Mouse (Mus musculus) heart, postnatal 10 days (tissue): ENCODE measurements around the gene Zfp628. TPM values are rescaled to one million over a fixed set of nuclear protein-coding genes. Genes with fewer than 3 reads are reported as not detected.
"Not testable (repeated sequence)": the region's sequence is repeated elsewhere in the genome, so short reads cannot be mapped to it uniquely, and the experiment has no call there.

Experiments
- DNase-seq, 2 experiments: peaks; one replicate each; pipeline ENCODE4 v3.0.0; 2021
- intact Hi-C: fragments of 180-260 bp; cut with DNase I; formaldehyde crosslinking; loops from one replicate; pipeline ENCODE4 v1.15.1; 2025
- total RNA-seq, 2 experiments: library from RNA; stranded (reverse); gene quantifications; 2 replicates each; pipeline ENCODE4 v1.2.3; 2021

The Zfp628 gene
- 10 to 100 TPM; 11.8 to 13.8 TPM for total RNA-seq

DNA sequence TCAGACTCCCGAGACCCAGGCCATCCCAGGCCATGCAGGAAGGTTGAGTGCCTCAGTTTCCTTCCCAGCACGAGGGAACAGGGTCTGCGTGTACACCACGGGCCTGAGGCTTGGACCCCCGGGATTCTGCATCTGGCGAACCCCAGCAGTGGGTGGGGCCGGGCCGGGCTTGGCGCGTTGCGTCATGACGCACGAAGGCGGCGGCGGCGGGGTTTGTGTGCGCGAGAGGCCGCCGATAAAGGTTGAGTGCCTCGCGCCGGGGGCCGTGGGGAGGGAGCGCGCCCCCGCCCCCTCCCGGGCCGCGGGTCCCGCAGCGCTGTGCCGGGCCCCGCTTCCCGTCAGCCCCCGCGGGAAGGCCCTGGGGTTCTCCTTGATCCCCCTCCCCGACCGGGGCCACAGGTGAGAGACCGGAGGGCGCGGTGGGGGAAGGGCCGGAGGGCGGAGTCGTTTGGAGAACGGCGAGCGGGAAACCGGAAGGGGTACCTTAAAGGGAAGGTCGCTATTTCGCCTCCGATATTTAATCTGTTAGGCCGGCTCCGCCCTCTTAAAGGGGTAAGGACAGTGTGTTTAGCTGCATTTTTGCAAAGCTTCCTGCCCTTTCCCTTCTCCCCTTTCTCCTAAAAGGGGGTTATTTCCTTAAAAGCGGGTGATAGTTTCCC is at the start of gene Zfp628:
TSS of gene Zfp628 (plus strand) at position 211 of the 659 bp plus-strand sequence.
- intact Hi-C loops, result loop anchor here (5.0 kb wide), 1 partner anchor 103 kb away; the partner anchor contains the start of gene Ube2s

DNA sequence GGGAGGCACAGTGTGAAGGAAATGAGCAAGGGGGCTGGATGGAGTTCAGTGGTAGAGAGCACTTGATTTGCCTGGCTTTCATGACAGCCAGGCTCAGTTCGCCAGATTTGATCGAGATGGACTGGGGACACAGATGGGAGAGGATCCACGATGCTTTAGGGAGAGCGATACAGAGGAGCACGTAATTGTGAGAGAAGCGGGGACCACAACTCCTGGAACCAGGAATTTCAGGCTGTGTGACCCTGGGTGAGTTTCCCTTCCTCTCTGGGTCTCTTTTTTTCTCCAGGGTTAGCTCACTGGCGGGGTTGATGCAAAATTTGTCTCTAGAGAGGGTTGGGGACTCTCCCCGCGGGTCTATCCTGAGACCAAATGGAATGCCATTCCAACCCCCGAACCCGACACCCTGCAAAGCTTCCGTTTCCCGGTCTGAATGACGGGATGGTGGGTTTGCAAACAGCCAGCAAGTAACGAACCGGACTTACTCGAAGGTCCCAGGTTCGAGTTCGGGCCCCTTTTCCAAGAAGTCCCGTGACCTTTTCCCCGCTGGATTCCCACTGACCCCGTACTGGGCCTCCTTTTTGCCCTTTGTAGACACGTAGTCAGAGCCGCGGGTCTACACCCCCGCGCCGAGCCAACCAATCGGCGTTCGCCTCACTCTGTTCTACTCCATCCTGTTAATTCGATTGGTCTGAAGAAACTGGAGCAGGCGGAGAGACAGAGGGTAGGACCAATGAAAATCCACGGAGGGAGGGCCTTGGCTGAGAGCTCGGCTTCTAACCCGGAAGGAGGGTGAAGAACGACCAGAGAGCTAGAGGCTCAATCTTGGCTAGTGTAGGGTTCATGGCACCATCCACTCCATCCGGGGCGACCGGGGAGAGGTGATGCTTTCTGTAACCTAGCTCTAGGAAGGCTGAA is 49.2 kb upstream of the Zfp628 start:
- peak; percentile 99 for DNase-seq
- intact Hi-C loops, result loop anchor here (2.0 kb wide), 1 partner anchor 73 kb away; no protein-coding TSS in a partner anchor

More for the DNA sequence above, at the start of gene Zfp628:
- DNase-seq, result peak; percentile 97 to 98

DNA sequence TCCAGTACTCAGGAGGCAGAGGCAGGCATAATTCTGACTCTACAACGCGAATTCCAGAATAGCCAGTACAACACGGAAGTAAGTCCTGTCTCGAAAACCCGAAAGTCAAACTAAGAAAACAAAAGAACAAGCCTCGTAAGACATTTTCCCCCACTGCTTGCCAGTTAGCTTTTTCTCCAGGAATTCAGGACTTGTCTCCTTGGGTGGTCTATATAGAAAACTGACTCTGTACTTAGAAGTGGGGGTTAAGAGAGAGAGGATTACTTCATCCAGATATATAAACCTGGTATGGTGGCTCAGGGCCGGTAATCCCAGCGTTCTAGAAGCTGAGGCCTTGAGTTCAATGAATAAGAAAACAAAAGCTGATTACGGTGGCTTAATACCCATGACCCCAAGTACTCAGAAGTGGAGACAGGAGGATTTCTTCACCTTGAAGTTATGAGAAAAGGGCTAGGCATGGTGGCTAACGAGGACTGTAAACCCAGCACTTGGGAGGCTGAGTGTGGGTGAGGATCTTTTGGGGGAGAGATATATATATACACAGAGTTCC is 48.3 kb upstream of the Zfp628 start:
- intact Hi-C loops, result loop anchor here (2.0 kb wide), 1 partner anchor 72 kb away; no protein-coding TSS in a partner anchor
- DNase-seq, result no peak

DNA sequence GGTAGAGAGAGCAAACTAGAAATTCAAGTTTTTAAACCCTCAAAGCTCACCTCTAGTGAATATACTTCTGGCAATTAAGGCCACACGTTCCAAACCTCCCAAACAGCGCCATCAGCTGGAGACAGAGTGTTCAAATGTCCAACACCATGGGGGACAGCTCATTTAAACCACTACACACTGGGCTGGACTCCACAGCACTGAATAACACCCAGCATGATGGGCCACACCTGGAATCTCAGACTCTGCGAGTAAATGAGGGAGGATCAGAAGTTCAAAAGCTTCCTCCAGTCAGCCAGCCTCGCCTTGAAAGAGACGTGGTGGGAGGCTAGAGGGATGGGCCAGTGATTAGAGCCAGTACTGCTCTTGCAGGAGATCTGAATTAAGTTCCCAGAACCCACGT is 44.9 kb upstream of the Zfp628 start, which contains the start of gene Isoc2b:
TSS of gene Isoc2b (minus strand) at position 126 of the 400 bp plus-strand sequence.
- DNase-seq, result no peak
- intact Hi-C loops, result no loop called here

DNA sequence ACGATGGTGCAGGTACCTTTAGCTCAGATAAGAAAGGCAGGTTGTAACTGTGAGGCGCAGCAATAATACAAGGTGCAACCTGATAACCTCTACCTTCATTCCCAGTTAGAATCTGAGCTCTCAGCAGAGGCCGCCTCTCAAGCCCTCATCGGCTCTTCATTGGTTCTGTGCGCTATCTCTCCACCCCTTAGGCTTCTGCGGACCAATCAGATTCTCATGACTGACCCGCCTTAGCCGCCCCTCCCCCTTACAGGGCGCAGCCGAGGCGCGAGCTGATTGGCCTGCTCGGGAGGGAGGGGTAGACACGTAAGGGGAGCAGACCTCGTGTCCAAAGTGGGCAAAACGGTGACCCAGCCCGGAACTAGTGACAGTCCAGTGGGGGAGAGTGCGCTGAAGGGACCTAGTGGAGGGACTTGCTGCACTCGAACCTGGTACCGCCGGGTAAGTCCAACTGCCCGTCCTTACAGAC is 38.2 kb upstream of the Zfp628 start, which contains the start of gene Isoc2a:
TSS of gene Isoc2a (plus strand) at position 401 of the 469 bp plus-strand sequence.
- intact Hi-C loops, result no loop called here

DNA sequence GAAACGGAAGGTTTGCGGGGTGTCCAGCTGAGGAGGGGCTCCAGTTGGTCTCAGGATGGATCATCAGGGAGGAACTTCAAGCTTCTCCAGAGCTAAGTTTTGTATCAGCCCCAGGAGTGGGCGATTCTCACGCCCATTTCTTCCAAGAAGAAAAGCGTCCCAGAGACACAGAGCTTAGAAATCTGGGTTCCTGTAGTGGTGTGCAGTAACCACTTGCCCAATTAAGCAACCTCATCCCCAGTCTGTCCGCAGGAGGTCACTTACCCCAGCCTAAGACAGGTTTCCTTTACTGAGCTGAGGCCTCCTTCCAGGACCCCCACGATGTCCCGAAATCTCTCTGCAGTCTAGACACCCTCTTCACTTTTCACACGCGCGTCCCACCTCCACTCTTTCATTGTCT is 37.8 kb upstream of the Zfp628 start:
- intact Hi-C loops, result no loop called here
- no peak for DNase-seq

More for the DNA sequence above, 38.2 kb upstream of the Zfp628 start, which contains the start of gene Isoc2a:
- DNase-seq, result peak; percentile 91 to 92

DNA sequence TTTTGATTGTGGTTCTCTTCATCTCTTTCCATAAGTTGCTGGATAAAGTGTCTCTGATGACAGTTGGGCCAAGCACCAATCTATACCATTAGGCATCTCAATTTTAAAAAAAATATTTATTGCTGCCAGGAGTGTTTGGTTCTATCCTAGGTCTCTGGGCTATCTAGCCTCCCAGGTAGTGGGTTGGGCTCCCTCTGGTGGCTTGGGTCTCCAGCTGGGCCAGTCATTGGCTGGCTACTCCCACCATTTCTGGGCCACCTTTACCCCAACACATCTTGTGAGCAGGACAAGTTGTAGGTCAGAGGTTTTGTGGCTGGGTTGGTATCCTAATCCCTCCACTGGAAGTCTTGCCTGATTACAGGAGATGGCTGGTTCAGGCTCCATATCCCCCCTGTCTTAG is 36.8 kb upstream of the Zfp628 start:
- DNase-seq, result peak in 1 of 2 experiments; percentile 27
- intact Hi-C loops, result no loop called here

DNA sequence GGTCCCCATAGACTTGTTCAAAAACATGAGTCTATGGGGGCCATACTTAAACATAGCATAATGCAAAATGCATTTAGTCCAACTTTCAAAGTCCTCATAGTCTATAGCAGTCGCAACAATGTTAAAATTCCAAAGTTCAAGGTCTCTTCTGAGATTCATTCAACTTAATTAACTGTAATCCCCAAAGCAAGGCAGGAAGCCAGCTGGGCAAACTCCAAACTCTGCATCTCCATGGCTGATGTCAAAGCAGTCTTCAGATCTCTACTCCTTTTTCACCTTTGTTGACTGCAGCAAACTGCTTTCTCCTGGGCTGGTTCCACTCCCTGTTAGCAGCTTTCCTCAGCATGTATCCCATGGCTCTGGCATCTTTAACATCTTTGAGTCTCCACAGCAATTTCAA is 36.0 kb upstream of the Zfp628 start:
- DNase-seq, intact Hi-C loops: not testable (repeated sequence)

DNA sequence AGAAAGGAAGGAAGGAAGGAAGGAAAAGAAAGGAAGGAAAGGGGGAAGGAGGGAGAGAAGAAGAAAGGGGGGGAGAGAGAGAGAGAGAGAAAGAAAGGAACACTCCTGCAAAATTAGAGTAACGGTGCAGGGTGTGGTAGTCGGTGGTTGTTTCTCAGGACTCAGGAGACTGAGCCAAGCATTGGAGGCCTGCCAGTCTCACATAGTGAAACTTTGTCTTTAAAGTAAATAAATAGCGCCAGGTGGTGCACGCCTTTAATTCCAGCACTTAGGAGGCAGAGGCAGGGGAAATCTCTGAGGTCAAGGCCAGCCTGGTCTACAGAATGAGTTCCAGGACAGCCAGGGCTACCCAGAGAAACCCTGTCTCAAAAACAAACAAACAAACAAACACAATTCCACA is 28.3 kb upstream of the Zfp628 start:
- intact Hi-C loops, result no loop called here
- no peak for DNase-seq

DNA sequence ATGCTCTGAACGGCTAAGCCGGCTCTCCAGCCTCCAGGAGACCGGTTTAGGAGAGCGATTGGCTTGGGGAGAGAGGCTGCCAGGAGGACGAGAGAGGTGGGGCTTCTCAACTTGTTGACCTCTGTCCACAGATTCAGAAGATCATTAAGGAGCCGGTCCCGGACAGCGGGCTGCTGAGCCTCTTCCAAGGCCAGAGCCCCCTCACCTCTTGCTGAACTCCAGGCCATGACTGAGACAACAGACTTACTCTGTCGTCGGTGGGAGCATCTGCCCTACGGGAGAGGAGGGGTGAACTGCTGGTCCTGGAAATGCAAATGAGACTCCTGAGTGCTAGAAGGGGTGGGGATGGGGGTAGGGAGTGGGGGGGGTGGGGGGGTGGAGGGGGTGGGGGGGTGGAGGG is 19.8 kb upstream of the Zfp628 start:
- intact Hi-C loops, result loop anchor here (5.0 kb wide), 1 partner anchor 73 kb away; no protein-coding TSS in a partner anchor

DNA sequence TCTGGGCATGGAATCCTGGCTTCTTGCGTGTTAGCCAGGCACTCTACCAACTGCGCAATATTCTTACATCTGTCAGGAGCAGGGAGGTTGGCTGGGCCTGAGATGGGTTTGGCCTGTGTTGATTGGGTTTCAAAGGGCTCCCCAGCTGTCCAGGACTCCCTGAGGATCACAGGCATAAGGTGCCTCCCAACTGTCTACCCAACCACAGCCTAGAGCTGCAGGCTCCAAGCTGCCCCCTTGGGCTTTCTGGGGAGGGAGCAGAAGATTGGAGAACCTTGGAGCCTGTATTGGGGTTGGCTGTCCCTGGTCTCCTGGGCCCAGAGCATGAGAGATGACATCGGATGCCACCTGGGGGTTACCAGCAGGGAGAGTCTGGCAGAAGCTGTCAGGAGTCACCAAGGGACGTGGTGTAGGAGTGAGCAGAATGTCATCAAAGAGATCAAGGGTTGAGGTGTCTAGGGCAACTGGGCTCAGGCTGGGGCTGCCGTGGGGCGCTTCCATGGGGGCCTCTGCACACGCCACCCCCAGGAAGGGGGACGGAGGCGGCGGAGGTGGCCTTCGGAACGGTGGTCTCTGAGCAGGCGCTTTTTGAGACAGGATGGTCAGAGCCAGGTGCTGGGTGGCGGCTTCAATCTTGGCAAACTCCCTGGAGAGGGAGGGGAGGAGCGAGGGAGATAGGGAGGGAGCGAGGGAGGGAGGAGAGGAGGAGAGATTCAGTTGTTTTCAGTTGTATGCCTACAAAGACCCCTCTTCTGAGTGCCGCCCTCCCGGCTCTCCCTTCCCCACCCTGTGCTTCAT is 16.0 kb upstream of the Zfp628 start:
- no peak for DNase-seq
- intact Hi-C loops, result loop anchor here (5.0 kb wide), 1 partner anchor 77 kb away; no protein-coding TSS in a partner anchor

More for the DNA sequence above, 19.8 kb upstream of the Zfp628 start:
- no peak for DNase-seq

DNA sequence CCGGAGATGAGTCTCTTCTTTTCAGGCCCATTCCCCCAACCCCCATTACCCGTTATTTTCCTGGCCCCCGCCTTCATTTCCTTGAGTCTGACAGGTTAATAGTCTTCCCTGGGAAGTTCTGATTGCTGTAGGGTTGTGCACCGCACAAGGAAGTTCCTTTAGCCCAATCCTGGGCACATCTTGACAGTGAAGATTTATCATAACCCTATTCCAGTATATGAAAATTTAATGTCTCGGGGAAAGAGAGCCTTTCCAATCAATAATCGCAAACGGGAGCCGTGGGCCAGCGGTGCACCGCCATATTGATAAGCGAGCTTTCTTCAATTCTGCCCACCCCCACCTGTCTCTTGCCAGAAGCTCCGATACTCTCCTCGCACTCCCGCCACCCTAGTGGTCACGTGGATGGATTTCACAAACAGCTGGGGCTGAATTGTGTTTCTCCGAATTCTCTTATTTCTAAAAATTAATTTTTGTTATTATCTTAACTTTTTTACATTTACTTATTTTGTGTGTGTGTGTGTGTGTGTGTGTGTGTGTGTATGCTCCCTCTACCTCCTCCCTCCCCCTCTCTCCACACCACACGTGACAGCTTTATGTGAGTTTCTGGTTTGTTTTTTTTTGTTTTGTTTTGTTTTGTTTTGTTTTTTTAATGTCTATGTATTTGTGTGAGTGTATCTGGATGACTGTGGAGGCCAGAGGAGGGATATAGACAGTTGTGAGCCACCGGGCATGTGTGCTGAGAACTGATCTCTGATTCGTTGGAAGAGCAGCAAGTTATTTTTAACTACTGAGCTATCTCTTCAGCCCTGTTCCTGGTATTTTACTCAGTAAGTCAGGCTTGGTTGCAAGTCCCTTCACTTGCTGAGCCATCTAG is 15.1 kb upstream of the Zfp628 start:
- DNase-seq, result peak in 1 of 2 experiments; percentile 60

DNA sequence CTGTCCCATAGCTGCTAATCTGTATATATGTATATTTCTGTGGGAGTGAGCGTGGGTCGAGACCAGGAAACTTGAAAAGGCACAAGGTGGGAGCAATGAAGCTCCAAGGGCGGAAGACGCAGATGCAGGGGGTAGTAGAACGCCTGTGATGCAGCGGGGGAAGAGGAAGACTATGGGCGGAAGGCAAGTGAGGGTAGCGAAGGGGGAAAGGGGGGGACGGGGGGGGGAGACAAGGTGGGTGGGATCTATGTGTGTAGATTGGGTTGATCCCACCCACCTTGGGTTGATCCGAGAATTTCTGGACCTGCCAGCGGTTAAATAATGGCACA is 14.5 kb upstream of the Zfp628 start:
- intact Hi-C loops, result no loop called here
- DNase-seq, result no peak

More for the DNA sequence above, 15.1 kb upstream of the Zfp628 start:
- intact Hi-C loops, result loop anchor here (5.0 kb wide), 1 partner anchor 78 kb away; no protein-coding TSS in a partner anchor

DNA sequence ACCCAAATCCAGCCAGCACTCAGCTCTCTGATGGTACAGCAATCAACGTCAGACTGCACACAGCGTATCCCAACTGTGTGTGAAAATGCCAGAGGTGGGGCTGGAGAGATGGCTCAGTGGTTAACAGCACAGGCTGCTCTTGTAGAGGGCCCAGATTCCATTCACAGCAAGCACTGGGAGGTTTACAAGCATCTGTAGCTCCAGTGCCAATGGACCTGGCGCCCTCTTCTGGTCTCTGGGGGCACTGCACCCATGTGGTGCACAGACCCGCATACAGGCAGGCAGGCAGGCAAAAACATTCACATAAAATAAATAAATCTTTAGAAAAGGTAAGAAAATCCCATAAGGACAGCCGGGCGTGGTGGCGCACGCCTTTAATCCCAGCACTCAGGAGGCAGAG is 13.8 kb upstream of the Zfp628 start:
- peak in 1 of 2 experiments; percentile 53 for DNase-seq
- intact Hi-C loops, result no loop called here

DNA sequence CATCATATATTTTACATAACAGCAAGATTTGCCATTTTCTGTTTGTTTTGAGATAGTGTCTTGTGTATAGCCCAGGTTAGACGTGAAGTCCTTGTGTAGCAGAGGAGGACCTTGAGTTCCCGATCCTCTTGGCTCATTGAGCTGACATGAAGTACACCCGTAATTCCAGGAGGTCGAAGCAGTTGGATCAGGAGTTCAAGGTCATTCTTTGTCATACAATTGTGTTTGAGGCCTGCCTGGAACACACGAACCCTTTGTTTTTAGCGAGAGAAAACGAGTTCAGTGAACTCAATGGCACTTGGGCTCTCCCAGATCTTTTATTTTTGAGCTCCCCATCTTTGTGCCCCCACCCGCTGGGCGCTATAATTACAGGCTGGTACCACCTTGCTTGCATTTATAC is 12.6 kb upstream of the Zfp628 start:
- intact Hi-C loops, result no loop called here
- DNase-seq, result no peak

DNA sequence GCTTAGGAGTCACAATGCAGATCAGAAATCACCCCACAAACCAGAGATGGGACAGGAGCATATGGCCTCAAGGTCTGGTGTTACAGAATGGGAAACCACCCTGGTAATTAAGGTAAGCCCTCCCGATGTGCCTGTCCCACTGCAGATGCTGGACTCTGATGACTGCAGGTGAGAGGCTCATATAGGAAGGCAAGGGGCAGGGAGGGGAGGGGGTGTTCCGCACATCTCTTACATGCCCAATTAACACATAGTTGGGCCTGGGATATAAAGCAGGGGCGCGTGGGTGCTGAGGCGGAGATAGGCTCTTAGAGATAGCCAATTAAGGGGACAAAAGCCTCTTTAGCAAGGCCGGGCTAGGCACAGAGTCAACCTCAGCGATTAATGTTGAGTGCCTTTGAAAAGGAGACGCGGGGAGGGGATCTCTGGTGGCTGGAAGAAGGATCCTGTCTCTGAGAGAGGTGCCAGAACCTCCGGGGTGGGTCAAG is 8.5 kb upstream of the Zfp628 start, which contains the start of gene Gm36210:
TSS of gene Gm36210 (minus strand) at position 51 of the 485 bp plus-strand sequence.
- intact Hi-C loops, result no loop called here
- DNase-seq, result no peak

DNA sequence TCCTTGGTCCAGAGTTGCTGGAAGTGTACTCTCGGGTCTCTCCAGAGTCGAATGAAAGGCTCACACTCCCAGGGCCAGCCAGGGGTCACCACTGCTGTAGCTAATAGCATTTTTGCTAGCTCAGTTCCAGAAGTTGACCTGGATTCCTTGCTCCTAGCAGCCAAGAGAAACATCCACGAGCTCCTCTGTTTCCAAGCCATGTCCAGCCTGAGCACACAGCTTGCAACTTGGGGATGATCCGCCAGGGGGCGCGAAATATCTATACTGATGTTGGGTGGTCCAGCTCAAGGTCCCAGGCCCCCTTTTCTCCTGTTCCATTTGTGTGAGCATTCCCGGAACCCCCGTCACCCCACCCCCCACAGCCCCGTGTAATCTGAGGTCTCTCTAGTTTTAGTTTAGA is 3.5 kb upstream of the Zfp628 start:
- intact Hi-C loops, result loop anchor here (1.0 kb wide), 1 partner anchor 29 kb away; no protein-coding TSS in a partner anchor
- DNase-seq, result peak; percentile 63 to 81

DNA sequence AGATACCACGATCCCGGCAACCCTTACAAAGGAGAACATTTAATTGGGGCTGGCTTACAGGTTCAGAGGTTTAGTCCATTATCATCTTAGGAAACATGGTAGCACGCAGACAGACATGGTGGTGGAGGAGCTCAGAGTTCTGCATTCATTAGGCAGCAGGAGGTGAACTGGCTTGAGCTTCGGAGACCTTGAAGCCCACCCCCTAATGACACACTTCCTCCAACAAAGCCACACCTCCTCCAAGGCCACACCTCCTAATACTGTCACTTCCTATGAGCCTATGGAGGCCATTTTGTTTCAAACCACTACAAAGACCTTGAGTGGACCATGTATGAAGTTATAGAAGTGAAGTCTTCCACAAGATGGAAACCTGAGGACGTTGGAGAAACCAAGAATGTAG is 2.8 kb upstream of the Zfp628 start:
- intact Hi-C loops, result no loop called here

More for the DNA sequence above, 2.8 kb upstream of the Zfp628 start:
- no peak for DNase-seq
